Mouse (Mus musculus): ENCODE measurements around the gene Mfsd12. TPM values are rescaled to one million over a fixed set of nuclear protein-coding genes. Genes with fewer than 3 reads are reported as not detected.

Mfsd12 gene
- polyA plus RNA-seq, 1 experiment from 2014 or later: 11.5 TPM

DNA sequence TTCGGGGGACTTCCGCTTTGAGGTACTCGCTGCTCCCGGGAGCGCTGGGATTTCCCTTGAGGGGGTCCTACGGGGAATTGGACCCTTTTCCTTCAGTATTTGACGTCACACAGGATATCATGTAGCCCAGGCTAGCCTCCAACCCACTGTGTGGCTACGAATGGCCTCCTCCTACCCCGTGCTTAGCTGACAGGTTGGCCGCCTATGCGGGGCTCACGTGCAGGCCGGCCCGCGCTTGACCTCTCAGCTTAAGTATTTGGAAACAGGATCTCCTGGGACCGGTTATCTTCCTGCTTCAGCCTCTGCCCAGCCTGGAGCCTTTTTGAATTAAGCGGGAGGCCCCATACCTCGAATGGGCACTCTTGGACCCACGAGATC, 27.3 kb downstream of the Mfsd12 start:
- no peaks in the 10 kb centered on the region for H3K27me3 ChIP-seq (replicated peaks; ENCODE audit: control insufficient read depth, insufficient read depth, low read length)
- peak overlapping the region; percentile 74 for H3K9ac ChIP-seq (replicated peaks; ENCODE audit: low read depth, low read length)
- H3K9me3 ChIP-seq (ENCODE audit: control insufficient read depth, low read length): no peaks in the 10 kb centered on the region
- peak; percentile 10 for ATAC-seq
- H3K27ac ChIP-seq (ENCODE audit: low read length): peak overlapping the region; percentile 87
- peak overlapping the region; percentile 92 for H3K4me3 ChIP-seq (replicated peaks; ENCODE audit: low read length)
- H3K4me2 ChIP-seq (ENCODE audit: low read length): peak overlapping the region; percentile 88
- H3K4me1 ChIP-seq (replicated peaks; ENCODE audit: control insufficient read depth, insufficient read depth, low read length): peaks cover 12% of the 10 kb centered on the region
- peaks cover 17% of the 10 kb centered on the region for H3K36me3 ChIP-seq (ENCODE audit: control insufficient read depth, insufficient read depth)
- WGBS: under 1% methylated on average over 19 of the region's 19 CpGs

DNA sequence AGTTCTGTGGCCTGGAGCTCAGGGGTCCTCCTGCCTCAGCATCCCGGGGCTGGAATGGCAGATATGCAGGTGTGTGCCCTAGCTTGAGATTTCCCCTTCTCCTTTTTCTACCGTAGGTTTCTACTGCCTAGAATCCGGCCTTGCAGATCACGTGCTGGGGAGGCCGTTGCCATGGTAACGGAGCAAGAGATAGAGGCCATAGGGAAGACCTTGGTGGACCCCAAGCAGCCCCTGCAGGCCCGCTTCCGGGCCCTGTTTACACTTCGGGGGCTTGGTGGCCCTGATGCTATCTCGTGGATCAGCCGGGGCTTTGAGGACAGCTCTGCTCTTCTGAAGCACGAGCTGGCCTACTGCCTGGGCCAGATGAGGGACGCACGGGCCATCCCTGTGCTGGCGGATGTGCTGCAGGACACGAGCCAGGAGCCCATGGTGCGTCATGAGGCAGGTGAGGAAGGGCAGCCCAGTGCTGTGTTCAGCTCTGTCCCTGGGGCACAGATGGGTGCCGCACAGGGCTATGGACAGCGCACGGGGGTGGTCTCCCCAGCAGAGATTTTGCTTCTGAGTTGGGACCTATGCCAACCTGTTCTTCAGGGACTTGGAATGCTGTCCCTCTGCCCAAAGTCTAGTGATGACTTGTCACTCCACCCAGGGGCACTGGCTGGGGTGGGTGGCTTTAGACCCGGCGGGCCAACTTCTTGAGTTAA, 28.5 kb downstream of the Mfsd12 start:
- H3K27me3 ChIP-seq (replicated peaks; ENCODE audit: control insufficient read depth, insufficient read depth, low read length): no peaks in the 10 kb centered on the region
- peaks cover 17% of the 10 kb centered on the region for H3K36me3 ChIP-seq (ENCODE audit: control insufficient read depth, insufficient read depth)
- no peaks in the 10 kb centered on the region for H3K9me3 ChIP-seq (ENCODE audit: control insufficient read depth, low read length)
- ATAC-seq: no peak
- H3K4me1 ChIP-seq (replicated peaks; ENCODE audit: control insufficient read depth, insufficient read depth, low read length): peaks cover 12% of the 10 kb centered on the region
- no peak overlapping the region for H3K4me3 ChIP-seq (replicated peaks; ENCODE audit: low read length)
- no peak overlapping the region for H3K9ac ChIP-seq (replicated peaks; ENCODE audit: low read depth, low read length)
- 89% methylated on average over 22 of the region's 22 CpGs for WGBS
- no peak overlapping the region for H3K27ac ChIP-seq (ENCODE audit: low read length)
- H3K4me2 ChIP-seq (ENCODE audit: low read length): peak overlapping the region; percentile 88

GRCm38 (mm10) chr10:81387716-81388115, 30.4 kb downstream of the Mfsd12 start:
- ATAC-seq: no peak
- H3K9me3 ChIP-seq (ENCODE audit: control insufficient read depth, low read length): no peaks in the 10 kb centered on the region
- H3K4me3 ChIP-seq (replicated peaks; ENCODE audit: low read length): no peak overlapping the region
- no peak overlapping the region for H3K4me2 ChIP-seq (ENCODE audit: low read length)
- WGBS: 95% methylated on average over 20 of the region's 20 CpGs
- no peaks in the 10 kb centered on the region for H3K27me3 ChIP-seq (replicated peaks; ENCODE audit: control insufficient read depth, insufficient read depth, low read length)
- peaks cover 12% of the 10 kb centered on the region for H3K4me1 ChIP-seq (replicated peaks; ENCODE audit: control insufficient read depth, insufficient read depth, low read length)
- H3K27ac ChIP-seq (ENCODE audit: low read length): no peak overlapping the region
- peaks cover 17% of the 10 kb centered on the region for H3K36me3 ChIP-seq (ENCODE audit: control insufficient read depth, insufficient read depth)
- no peak overlapping the region for H3K9ac ChIP-seq (replicated peaks; ENCODE audit: low read depth, low read length)

DNA sequence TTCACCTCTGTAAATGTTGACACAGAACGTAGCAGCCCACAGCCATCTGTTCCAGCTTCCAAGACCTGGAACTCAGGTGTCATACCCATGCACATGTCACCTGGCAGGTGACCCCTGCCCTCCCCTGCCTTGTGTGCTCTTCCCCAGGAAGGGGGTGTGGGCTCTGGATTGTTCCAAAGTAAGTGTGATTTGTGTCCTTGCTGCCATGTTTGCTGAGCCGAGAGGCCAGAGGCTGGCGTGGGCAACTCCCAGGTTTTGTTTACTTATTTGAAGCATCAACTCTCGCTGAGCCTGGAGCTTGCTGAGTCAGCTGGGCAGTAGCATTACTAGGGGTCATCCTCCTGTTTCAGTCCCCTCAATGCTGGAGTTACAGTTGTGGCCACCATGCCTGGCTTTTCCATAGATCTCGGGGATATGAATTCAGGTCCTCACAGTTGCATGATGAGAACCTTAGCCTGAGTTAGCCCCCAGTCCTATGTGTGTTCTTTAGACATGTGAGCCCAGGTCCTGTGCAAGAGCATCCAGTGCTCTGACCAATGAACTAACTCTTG, 31.3 kb downstream of the Mfsd12 start, which contains the start of gene Gm48552:
TSS of gene Gm48552 (plus strand) at position 501 of the 551 bp plus-strand sequence.
- peaks cover 17% of the 10 kb centered on the region for H3K36me3 ChIP-seq (ENCODE audit: control insufficient read depth, insufficient read depth)
- WGBS: 88% methylated on average over 5 of the region's 5 CpGs
- ATAC-seq: no peak
- H3K27ac ChIP-seq (ENCODE audit: low read length): no peak within 1 kb of the TSS
- H3K4me3 ChIP-seq (replicated peaks; ENCODE audit: low read length): no peak within 1 kb of the TSS
- no peaks in the 10 kb centered on the region for H3K27me3 ChIP-seq (replicated peaks; ENCODE audit: control insufficient read depth, insufficient read depth, low read length)
- H3K9me3 ChIP-seq (ENCODE audit: control insufficient read depth, low read length): no peaks in the 10 kb centered on the region
- H3K9ac ChIP-seq (replicated peaks; ENCODE audit: low read depth, low read length): no peak within 1 kb of the TSS
- no peak within 1 kb of the TSS for H3K4me2 ChIP-seq (ENCODE audit: low read length)
- H3K4me1 ChIP-seq (replicated peaks; ENCODE audit: control insufficient read depth, insufficient read depth, low read length): peaks cover 17% of the 10 kb centered on the region

DNA sequence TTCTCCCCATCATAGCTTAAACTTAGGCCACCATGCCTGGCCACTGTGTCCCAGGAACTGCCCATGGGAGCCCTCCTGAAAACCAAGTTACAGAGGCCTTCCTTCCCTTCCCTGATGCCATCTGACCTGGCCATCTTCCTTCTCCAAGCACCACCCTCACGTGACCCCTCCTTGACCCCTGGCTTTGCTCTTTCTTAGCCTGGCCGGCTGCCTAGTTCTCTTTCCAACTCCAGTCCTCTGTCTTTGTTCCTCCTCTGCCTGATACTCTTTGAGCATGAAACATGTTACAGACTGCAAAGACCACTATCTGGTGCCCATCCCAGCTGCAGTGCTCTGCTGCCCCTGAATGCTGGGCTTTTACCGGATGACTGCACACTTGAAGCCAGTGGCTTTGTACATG, 32.1 kb downstream of the Mfsd12 start:
- no peaks in the 10 kb centered on the region for H3K27me3 ChIP-seq (replicated peaks; ENCODE audit: control insufficient read depth, insufficient read depth, low read length)
- H3K4me2 ChIP-seq (ENCODE audit: low read length): no peak overlapping the region
- H3K9ac ChIP-seq (replicated peaks; ENCODE audit: low read depth, low read length): no peak overlapping the region
- no peak for ATAC-seq
- WGBS: 52% methylated on average over 3 of the region's 3 CpGs
- no peaks in the 10 kb centered on the region for H3K9me3 ChIP-seq (ENCODE audit: control insufficient read depth, low read length)
- no peak overlapping the region for H3K27ac ChIP-seq (ENCODE audit: low read length)
- H3K4me1 ChIP-seq (replicated peaks; ENCODE audit: control insufficient read depth, insufficient read depth, low read length): peaks cover 20% of the 10 kb centered on the region
- no peak overlapping the region for H3K4me3 ChIP-seq (replicated peaks; ENCODE audit: low read length)
- peaks cover 17% of the 10 kb centered on the region for H3K36me3 ChIP-seq (ENCODE audit: control insufficient read depth, insufficient read depth)

- Histone ChIP-seq H3K4me1 (replicated peaks; ENCODE audit: control insufficient read depth, insufficient read depth, low read length) (peaks cover 17% of the 10 kb centered on the region), H3K36me3 (ENCODE audit: control insufficient read depth, insufficient read depth) (peaks cover 17% of the 10 kb centered on the region), H3K4me2 (ENCODE audit: low read length) (no peak overlapping the region), H3K9me3 (ENCODE audit: control insufficient read depth, low read length) (no peaks in the 10 kb centered on the region), H3K27me3 (replicated peaks; ENCODE audit: control insufficient read depth, insufficient read depth, low read length) (no peaks in the 10 kb centered on the region), H3K4me3 (replicated peaks; ENCODE audit: low read length) (no peak overlapping the region), H3K9ac (replicated peaks; ENCODE audit: low read depth, low read length) (no peak overlapping the region), H3K27ac (ENCODE audit: low read length) (no peak overlapping the region)
- ATAC-seq: peak; percentile 65
- WGBS: 63% methylated on average over 23 of the region's 23 CpGs
Observed at GRCm38 (mm10) chr10:81389801-81390677, 32.7 kb downstream of the Mfsd12 start.

GRCm38 (mm10) chr10:81390678-81390965, 33.3 kb downstream of the Mfsd12 start:
- no peaks in the 10 kb centered on the region for H3K27me3 ChIP-seq (replicated peaks; ENCODE audit: control insufficient read depth, insufficient read depth, low read length)
- peaks cover 17% of the 10 kb centered on the region for H3K36me3 ChIP-seq (ENCODE audit: control insufficient read depth, insufficient read depth)
- WGBS: 91% methylated on average over 13 of the region's 13 CpGs
- H3K4me3 ChIP-seq (replicated peaks; ENCODE audit: low read length): no peak overlapping the region
- no peak overlapping the region for H3K4me2 ChIP-seq (ENCODE audit: low read length)
- no peak overlapping the region for H3K27ac ChIP-seq (ENCODE audit: low read length)
- ATAC-seq: no peak
- peaks cover 11% of the 10 kb centered on the region for H3K4me1 ChIP-seq (replicated peaks; ENCODE audit: control insufficient read depth, insufficient read depth, low read length)
- H3K9ac ChIP-seq (replicated peaks; ENCODE audit: low read depth, low read length): no peak overlapping the region
- no peaks in the 10 kb centered on the region for H3K9me3 ChIP-seq (ENCODE audit: control insufficient read depth, low read length)

GRCm38 (mm10) chr10:81392270-81392669, 35.0 kb downstream of the Mfsd12 start:
- Histone ChIP-seq H3K27me3 (replicated peaks; ENCODE audit: control insufficient read depth, insufficient read depth, low read length) (no peaks in the 10 kb centered on the region), H3K4me1 (replicated peaks; ENCODE audit: control insufficient read depth, insufficient read depth, low read length) (peaks cover 10% of the 10 kb centered on the region; the same call in 1 of the 2 replicates), H3K9me3 (ENCODE audit: control insufficient read depth, low read length) (no peaks in the 10 kb centered on the region), H3K27ac (ENCODE audit: low read length) (no peak overlapping the region), H3K9ac (replicated peaks; ENCODE audit: low read depth, low read length) (no peak overlapping the region), H3K36me3 (ENCODE audit: control insufficient read depth, insufficient read depth) (peaks cover 8% of the 10 kb centered on the region), H3K4me3 (replicated peaks; ENCODE audit: low read length) (no peak overlapping the region), H3K4me2 (ENCODE audit: low read length) (no peak overlapping the region)
- ATAC-seq: no peak
- WGBS: 90% methylated on average over 6 of the region's 6 CpGs

DNA sequence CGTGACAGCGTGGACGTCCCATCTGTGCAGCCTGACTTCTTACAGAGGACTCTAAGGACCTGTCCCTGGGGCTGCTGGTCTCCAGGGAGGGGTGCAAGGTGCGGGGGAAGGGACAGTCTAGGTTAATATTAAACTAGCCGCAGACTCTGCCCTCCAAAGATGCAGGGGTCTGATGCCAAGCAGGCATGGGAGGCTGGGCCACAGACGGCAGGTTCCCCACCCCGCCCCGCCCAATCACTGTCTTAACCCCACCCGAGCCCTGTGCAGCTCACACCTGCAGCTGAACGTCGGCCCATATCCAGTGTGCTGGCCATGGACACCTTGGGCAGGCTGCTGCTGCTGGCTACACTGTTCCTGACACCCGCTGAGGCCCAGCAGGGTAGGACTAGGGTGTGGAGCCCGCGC, 35.5 kb downstream of the Mfsd12 start, which contains the start of gene Smim24:
TSS of gene Smim24 (plus strand) at position 271 of the 405 bp plus-strand sequence.
- H3K9me3 ChIP-seq (ENCODE audit: control insufficient read depth, low read length): no peaks in the 10 kb centered on the region
- H3K4me1 ChIP-seq (replicated peaks; ENCODE audit: control insufficient read depth, insufficient read depth, low read length): peaks cover 10% of the 10 kb centered on the region; the same call in 1 of the 2 replicates
- H3K9ac ChIP-seq (replicated peaks; ENCODE audit: low read depth, low read length): no peak within 1 kb of the TSS; the same call in 1 of the 2 replicates
- H3K4me2 ChIP-seq (ENCODE audit: low read length): peak within 1 kb of the TSS; percentile 44
- H3K4me3 ChIP-seq (replicated peaks; ENCODE audit: low read length): peak within 1 kb of the TSS; percentile 1; the same call in 1 of the 2 replicates
- no peak for ATAC-seq
- no peak within 1 kb of the TSS for H3K27ac ChIP-seq (ENCODE audit: low read length)
- 74% methylated on average over 14 of the region's 14 CpGs for WGBS
- no peaks in the 10 kb centered on the region for H3K27me3 ChIP-seq (replicated peaks; ENCODE audit: control insufficient read depth, insufficient read depth, low read length)
- H3K36me3 ChIP-seq (ENCODE audit: control insufficient read depth, insufficient read depth): peaks cover 7% of the 10 kb centered on the region; the same call in 1 of the 2 replicates
